Mouse (Mus musculus): Measurements from ENCODE around the gene Il1rn. TPM values are rescaled to one million over a fixed set of nuclear protein-coding genes. Genes with fewer than 3 reads are reported as not detected.

Il1rn gene
- not detected in 2 replicates for polyA plus RNA-seq (2014; fragmentation: Nextera tagmentation; extraction: Ambion mirVana)

- no peak for DNase-seq (ENCODE audit: low spot score)
- 77% methylated on average over 2 of the region's 2 CpGs for WGBS
- H3K9me3 ChIP-seq (ENCODE audit: control insufficient read depth, low read length): no peaks in the 10 kb centered on the region
- no peak within 1 kb of the TSS for H3K4me2 ChIP-seq (ENCODE audit: low read depth, low read length, severe bottlenecking)
- no peak within 1 kb of the TSS for H3K27ac ChIP-seq (ENCODE audit: low read depth, low read length)
- ATAC-seq (replicated peaks; ENCODE audit: low FRiP score): no peak
- H3K27me3 ChIP-seq (ENCODE audit: control insufficient read depth, insufficient read depth, low read length): no peaks in the 10 kb centered on the region
- H3K36me3 ChIP-seq (ENCODE audit: control insufficient read depth, insufficient read depth, low read length): no peaks in the 10 kb centered on the region
- H3K9ac ChIP-seq (ENCODE audit: low read length): no peak within 1 kb of the TSS
- H3K4me3 ChIP-seq (ENCODE audit: low read depth, low read length): no peak within 1 kb of the TSS
- no peaks in the 10 kb centered on the region for H3K4me1 ChIP-seq (replicated peaks; ENCODE audit: control insufficient read depth, insufficient read depth, low read length)
These were observed at the start of gene Il1rn for GRCm38 (mm10) chr2:24336545-24336944. Gene Il1rn, plus strand, starts transcription at chr2:24336853.

GRCm38 (mm10) chr2:24290896-24291295 is 45.8 kb upstream of the Il1rn start, which contains the start of gene Il1f10:
Gene Il1f10, plus strand, starts transcription at chr2:24291196.
- Histone ChIP-seq H3K4me3 (ENCODE audit: low read depth, low read length) (no peak within 1 kb of the TSS), H3K9ac (ENCODE audit: low read length) (no peak within 1 kb of the TSS), H3K9me3 (ENCODE audit: control insufficient read depth, low read length) (no peaks in the 10 kb centered on the region), H3K4me1 (replicated peaks; ENCODE audit: control insufficient read depth, insufficient read depth, low read length) (no peaks in the 10 kb centered on the region), H3K36me3 (ENCODE audit: control insufficient read depth, insufficient read depth, low read length) (no peaks in the 10 kb centered on the region), H3K27me3 (ENCODE audit: control insufficient read depth, insufficient read depth, low read length) (no peaks in the 10 kb centered on the region), H3K4me2 (ENCODE audit: low read depth, low read length, severe bottlenecking) (no peak within 1 kb of the TSS), H3K27ac (ENCODE audit: low read depth, low read length) (no peak within 1 kb of the TSS)
- WGBS: 86% methylated on average over 5 of the region's 5 CpGs
- ATAC-seq (replicated peaks; ENCODE audit: low FRiP score): no peak
- no peak for DNase-seq (ENCODE audit: low spot score)

GRCm38 (mm10) chr2:24294616-24295015 is 42.0 kb upstream of the Il1rn start:
- Histone ChIP-seq H3K9me3 (ENCODE audit: control insufficient read depth, low read length) (no peaks in the 10 kb centered on the region), H3K36me3 (ENCODE audit: control insufficient read depth, insufficient read depth, low read length) (no peaks in the 10 kb centered on the region), H3K4me3 (ENCODE audit: low read depth, low read length) (no peak overlapping the region), H3K27me3 (ENCODE audit: control insufficient read depth, insufficient read depth, low read length) (no peaks in the 10 kb centered on the region), H3K4me1 (replicated peaks; ENCODE audit: control insufficient read depth, insufficient read depth, low read length) (no peaks in the 10 kb centered on the region), H3K9ac (ENCODE audit: low read length) (no peak overlapping the region), H3K4me2 (ENCODE audit: low read depth, low read length, severe bottlenecking) (no peak overlapping the region), H3K27ac (ENCODE audit: low read depth, low read length) (no peak overlapping the region)
- ATAC-seq (replicated peaks; ENCODE audit: low FRiP score) (no peak), DNase-seq (ENCODE audit: low spot score) (no peak)
- 42% methylated on average over 1 of the region's 1 CpGs for WGBS

- H3K36me3 ChIP-seq (ENCODE audit: control insufficient read depth, insufficient read depth, low read length): no peaks in the 10 kb centered on the region
- H3K27ac ChIP-seq (ENCODE audit: low read depth, low read length): no peak overlapping the region
- H3K4me1 ChIP-seq (replicated peaks; ENCODE audit: control insufficient read depth, insufficient read depth, low read length): no peaks in the 10 kb centered on the region
- ATAC-seq (replicated peaks; ENCODE audit: low FRiP score) (no peak), DNase-seq (ENCODE audit: low spot score) (peak; percentile 65)
- H3K4me3 ChIP-seq (ENCODE audit: low read depth, low read length): no peak overlapping the region
- WGBS: 14% methylated on average over 3 of the region's 3 CpGs
- H3K4me2 ChIP-seq (ENCODE audit: low read depth, low read length, severe bottlenecking): no peak overlapping the region
- no peaks in the 10 kb centered on the region for H3K27me3 ChIP-seq (ENCODE audit: control insufficient read depth, insufficient read depth, low read length)
- H3K9ac ChIP-seq (ENCODE audit: low read length): no peak overlapping the region
- H3K9me3 ChIP-seq (ENCODE audit: control insufficient read depth, low read length): no peaks in the 10 kb centered on the region
These were observed 39.8 kb upstream of the Il1rn start for GRCm38 (mm10) chr2:24296837-24297236.

GRCm38 (mm10) chr2:24311302-24312001 is 25.2 kb upstream of the Il1rn start:
- H3K27me3 ChIP-seq (ENCODE audit: control insufficient read depth, insufficient read depth, low read length): no peaks in the 10 kb centered on the region
- DNase-seq (ENCODE audit: low spot score): no peak
- no peak overlapping the region for H3K4me3 ChIP-seq (ENCODE audit: low read depth, low read length)
- H3K4me1 ChIP-seq (replicated peaks; ENCODE audit: control insufficient read depth, insufficient read depth, low read length): no peaks in the 10 kb centered on the region
- H3K27ac ChIP-seq (ENCODE audit: low read depth, low read length): no peak overlapping the region
- no peak for ATAC-seq (replicated peaks; ENCODE audit: low FRiP score)
- no peak overlapping the region for H3K4me2 ChIP-seq (ENCODE audit: low read depth, low read length, severe bottlenecking)
- WGBS: 79% methylated on average over 6 of the region's 6 CpGs
- no peak overlapping the region for H3K9ac ChIP-seq (ENCODE audit: low read length)
- no peaks in the 10 kb centered on the region for H3K9me3 ChIP-seq (ENCODE audit: control insufficient read depth, low read length)
- H3K36me3 ChIP-seq (ENCODE audit: control insufficient read depth, insufficient read depth, low read length): no peaks in the 10 kb centered on the region

- Histone ChIP-seq H3K4me2 (ENCODE audit: low read depth, low read length, severe bottlenecking) (no peak overlapping the region), H3K9me3 (ENCODE audit: control insufficient read depth, low read length) (no peaks in the 10 kb centered on the region), H3K27ac (ENCODE audit: low read depth, low read length) (no peak overlapping the region), H3K4me3 (ENCODE audit: low read depth, low read length) (no peak overlapping the region), H3K9ac (ENCODE audit: low read length) (no peak overlapping the region), H3K27me3 (ENCODE audit: control insufficient read depth, insufficient read depth, low read length) (no peaks in the 10 kb centered on the region), H3K4me1 (replicated peaks; ENCODE audit: control insufficient read depth, insufficient read depth, low read length) (no peaks in the 10 kb centered on the region), H3K36me3 (ENCODE audit: control insufficient read depth, insufficient read depth, low read length) (no peaks in the 10 kb centered on the region)
- DNase-seq (ENCODE audit: low spot score) (no peak), ATAC-seq (replicated peaks; ENCODE audit: low FRiP score) (no peak)
- WGBS: 89% methylated on average over 1 of the region's 1 CpGs
These were observed 19.7 kb upstream of the Il1rn start for GRCm38 (mm10) chr2:24316919-24317318.

- WGBS: 83% methylated on average over 4 of the region's 4 CpGs
These were observed 18.6 kb upstream of the Il1rn start for GRCm38 (mm10) chr2:24317919-24318598.

GRCm38 (mm10) chr2:24335333-24335732 is 1.3 kb upstream of the Il1rn start:
- H3K4me3 ChIP-seq (ENCODE audit: low read depth, low read length): no peak overlapping the region
- H3K9me3 ChIP-seq (ENCODE audit: control insufficient read depth, low read length): no peaks in the 10 kb centered on the region
- H3K4me1 ChIP-seq (replicated peaks; ENCODE audit: control insufficient read depth, insufficient read depth, low read length): no peaks in the 10 kb centered on the region
- H3K9ac ChIP-seq (ENCODE audit: low read length): no peak overlapping the region
- H3K36me3 ChIP-seq (ENCODE audit: control insufficient read depth, insufficient read depth, low read length): no peaks in the 10 kb centered on the region
- ATAC-seq (replicated peaks; ENCODE audit: low FRiP score) (no peak), DNase-seq (ENCODE audit: low spot score) (no peak)
- no peak overlapping the region for H3K4me2 ChIP-seq (ENCODE audit: low read depth, low read length, severe bottlenecking)
- 65% methylated on average over 3 of the region's 3 CpGs for WGBS
- H3K27ac ChIP-seq (ENCODE audit: low read depth, low read length): no peak overlapping the region
- H3K27me3 ChIP-seq (ENCODE audit: control insufficient read depth, insufficient read depth, low read length): no peaks in the 10 kb centered on the region

More at GRCm38 (mm10) chr2:24317919-24318598, 18.6 kb upstream of the Il1rn start:
- DNase-seq (ENCODE audit: low spot score) (no peak), ATAC-seq (replicated peaks; ENCODE audit: low FRiP score) (no peak)
- Histone ChIP-seq H3K36me3 (ENCODE audit: control insufficient read depth, insufficient read depth, low read length) (no peaks in the 10 kb centered on the region), H3K4me1 (replicated peaks; ENCODE audit: control insufficient read depth, insufficient read depth, low read length) (no peaks in the 10 kb centered on the region), H3K27ac (ENCODE audit: low read depth, low read length) (no peak overlapping the region), H3K4me2 (ENCODE audit: low read depth, low read length, severe bottlenecking) (no peak overlapping the region), H3K9me3 (ENCODE audit: control insufficient read depth, low read length) (no peaks in the 10 kb centered on the region), H3K9ac (ENCODE audit: low read length) (no peak overlapping the region), H3K4me3 (ENCODE audit: low read depth, low read length) (no peak overlapping the region), H3K27me3 (ENCODE audit: control insufficient read depth, insufficient read depth, low read length) (no peaks in the 10 kb centered on the region)

Data from forebrain, embryonic 11.5 days (tissue).